ENCODE assay signal across 9 mouse cellular contexts in genomic region chr14:4182491-4183210, GRCm38 (mm10). TPM values are rescaled to one million over a fixed set of nuclear protein-coding genes. Genes with fewer than 3 reads are reported as not detected.
DNase-seq lines count a peak whose midpoint lies in the region; ATAC-seq lines count a peak whose summit lies in the region.
"Not testable (repeated sequence)": the region's sequence is repeated elsewhere in the genome, so short reads cannot be mapped to it uniquely, and the experiment has no call there.
"Had no signal": no experiment of that assay in that cellular context is flagged by ENCODE, and none has a peak within 500 bp of the region (broad histone marks: within the 10 kb centered on the region; RNA-seq: fewer than 3 reads in every experiment).

Gene Gm2974, plus strand, starts transcription at chr14:4182576.

- not testable (repeated sequence) for H3K4me1 ChIP-seq in forebrain, embryonic 14.5 days (ENCODE audit: control insufficient read depth, insufficient read depth, low read length); heart, embryonic 13.5 days; intestine, embryonic 14.5 days (replicated peaks; ENCODE audit: control insufficient read depth, insufficient read depth, low read length)

- not testable (repeated sequence) for H3K27ac ChIP-seq in forebrain, embryonic 14.5 days (ENCODE audit: low read depth, low read length); heart, embryonic 13.5 days (replicated peaks); intestine, embryonic 14.5 days (ENCODE audit: low read depth)

- 10% methylated on average over 31 of the region's 59 CpGs for WGBS in forebrain, embryonic 14.5 days
- 18% methylated on average over 34 of the region's 59 CpGs for WGBS in heart, embryonic 13.5 days
- 13% methylated on average over 38 of the region's 59 CpGs for WGBS in intestine, embryonic 14.5 days

- not testable (repeated sequence) for H3K36me3 ChIP-seq in forebrain, embryonic 14.5 days (ENCODE audit: control insufficient read depth, insufficient read depth, low read length); heart, embryonic 13.5 days; intestine, embryonic 14.5 days (ENCODE audit: control insufficient read depth, insufficient read depth, low read length)

- intact Hi-C loops in left cerebral cortex, postnatal 4 days (cut with DNase I) = not testable (repeated sequence)

- ATAC-seq in forebrain, embryonic 14.5 days; heart, embryonic 13.5 days (ENCODE audit: extremely low read depth, insufficient number of reproducible peaks, low FRiP score, low TSS enrichment); intestine, embryonic 14.5 days (replicated peaks; ENCODE audit: low FRiP score, low TSS enrichment, low read depth): not testable (repeated sequence)

- peak within 1 kb of the TSS; percentile 31 for H3K4me3 ChIP-seq in forebrain, embryonic 14.5 days (ENCODE audit: low read depth, low read length)
- peak within 1 kb of the TSS; percentile 38 for H3K4me3 ChIP-seq in heart, embryonic 13.5 days
- H3K4me3 ChIP-seq in intestine, embryonic 14.5 days (ENCODE audit: low read depth, low read length) = peak within 1 kb of the TSS; percentile 15; the same call in 1 of the 2 replicates

- peak within 1 kb of the TSS; percentile 50 for H3K9ac ChIP-seq in forebrain, embryonic 14.5 days (ENCODE audit: low read length)
- not testable (repeated sequence) for H3K9ac ChIP-seq in heart, embryonic 13.5 days; intestine, embryonic 14.5 days (ENCODE audit: low read length)

- H3K4me2 ChIP-seq in forebrain, embryonic 14.5 days (ENCODE audit: low read length) = peak within 1 kb of the TSS; percentile 52
- peak within 1 kb of the TSS; percentile 65 for H3K4me2 ChIP-seq in heart, embryonic 13.5 days
- peak within 1 kb of the TSS; percentile 39 for H3K4me2 ChIP-seq in intestine, embryonic 14.5 days (ENCODE audit: low read length)

- not testable (repeated sequence) for H3K9me3 ChIP-seq in forebrain, embryonic 14.5 days (replicated peaks; ENCODE audit: control insufficient read depth, low read length); heart, embryonic 13.5 days; intestine, embryonic 14.5 days (ENCODE audit: control insufficient read depth, low read length)

- peak; percentile 13 to 23 for DNase-seq in cerebellum, postnatal 14 days
- DNase-seq in forebrain, embryonic 14.5 days (ENCODE audit: low spot score) = peak; percentile 0
- peak; percentile 47 for DNase-seq in intestine, embryonic 14.5 days (ENCODE audit: low spot score)
- DNase-seq in left cerebral cortex, postnatal 4 days = peak; percentile 16
- DNase-seq in lung, postnatal 4 days = peak; percentile 6 to 40
- DNase-seq in retina, postnatal 1 day = peak; percentile 2
- peak; percentile 14 to 59 for DNase-seq in urinary bladder, postnatal 4 days (ENCODE audit: low spot score in 2 of 2)

- H3K27me3 ChIP-seq in forebrain, embryonic 14.5 days (replicated peaks; ENCODE audit: control insufficient read depth, insufficient read depth, low read length); heart, embryonic 13.5 days (replicated peaks); intestine, embryonic 14.5 days (replicated peaks; ENCODE audit: control insufficient read depth, insufficient read depth, low read length): not testable (repeated sequence)

RNA-seq across cellular contexts. Expression of gene Gm2974, which starts in this region (rescaled TPM):
- 6.9 and 7.9 TPM in 2 replicates for polyA plus RNA-seq in forebrain, embryonic 14.5 days (2014; fragmentation: Nextera tagmentation; extraction: Ambion mirVana)
- 0.35 and 0.52 TPM in 2 replicates for polyA plus RNA-seq in heart, embryonic 13.5 days (2015; fragmentation: Nextera tagmentation; extraction: Ambion mirVana)
- polyA plus RNA-seq in intestine, embryonic 14.5 days (2014; fragmentation: Nextera tagmentation; extraction: Ambion mirVana) = 0.14 and 0.82 TPM in 2 replicates
- total RNA-seq in left cerebral cortex, postnatal 4 days (2021) = 10 to 100 TPM in 1 of 2 experiments, 1 to 10 TPM in 1; 6.0 to 10.7 TPM
- total RNA-seq: monocyte, adult 5-6 weeks had no signal

Comparison
In these comparisons a context has a peak if more than half of its experiments do, and no peak if none do; other contexts are left out.
1. Peak in DNase-seq, H3K4me3 ChIP-seq and H3K4me2 ChIP-seq in intestine, embryonic 14.5 days; RNA of the gene not detected or under 1 TPM.